Mouse (Mus musculus) embryonic facial prominence, embryonic 14.5 days (tissue): Measurements from ENCODE around the gene Rxra. TPM values are rescaled to one million over a fixed set of nuclear protein-coding genes. Genes with fewer than 3 reads are reported as not detected.

Experiments used
- ATAC-seq: fragments of 200-750 bp; cut with Nextera tagmentation; 2 replicates; pipeline ENCODE4 v1.8.0; 2017; ENCODE audit warnings: low read depth, moderate number of reproducible peaks, moderate TSS enrichment
- DNase-seq: peaks from one replicate; pipeline ENCODE4 v3.0.0-alpha.2; 2015; ENCODE audit warnings: low spot score
- H3K27ac ChIP-seq: fragments of 300-500 bp; sonication (generic); replicated peaks from 2 replicates; pipeline ENCODE4 v1.5.1; 2014; ENCODE audit warnings: low read depth, mild to moderate bottlenecking, low read length, moderate library complexity
- H3K27me3 ChIP-seq: fragments of 300-500 bp; sonication (generic); replicated peaks from 2 replicates; pipeline ENCODE4 v1.6.1; 2014; ENCODE audit warnings: low read length; ENCODE audit not compliant: control insufficient read depth, insufficient read depth
- H3K36me3 ChIP-seq: fragments of 300-500 bp; sonication (generic); 2 replicates; pipeline ENCODE4 v1.6.1; 2014; ENCODE audit warnings: low read length, mixed read lengths; ENCODE audit not compliant: control insufficient read depth, insufficient read depth
- H3K4me1 ChIP-seq: fragments of 300-500 bp; sonication (generic); 2 replicates; pipeline ENCODE4 v1.6.1; 2014; ENCODE audit warnings: antibody characterized with exemption, low read length; ENCODE audit not compliant: control insufficient read depth, insufficient read depth
- H3K4me2 ChIP-seq: fragments of 300-500 bp; sonication (generic); 2 replicates; pipeline ENCODE4 v1.6.1; 2014; ENCODE audit warnings: low read depth, mild to moderate bottlenecking, low read length, moderate library complexity, mixed read lengths
- H3K4me3 ChIP-seq: fragments of 300-500 bp; sonication (generic); 2 replicates; pipeline ENCODE4 v1.5.1; 2014; ENCODE audit warnings: low read depth, mild to moderate bottlenecking, low read length
- H3K9ac ChIP-seq: fragments of 300-500 bp; sonication (generic); 2 replicates; pipeline ENCODE4 v1.6.1; 2014; ENCODE audit warnings: low read depth, mild to moderate bottlenecking, low read length, moderate library complexity, mixed read lengths
- H3K9me3 ChIP-seq: fragments of 300-500 bp; sonication (generic); 2 replicates; pipeline ENCODE4 v1.6.1; 2016; ENCODE audit warnings: low read length; ENCODE audit not compliant: control insufficient read depth
- WGBS: fragments of 180-500 bp; shearing (Covaris S2); extraction: QIAGEN DNeasy Blood & Tissue Kit; methylation state at CpG from one replicate; pipeline ENCODE4 v1.1.7; 2014; 5-methylcytosine and 5-hydroxymethylcytosine counted together
- polyA plus RNA-seq: library from polyadenylated mRNA; unstranded; fragments of >200 nt; fragmentation: Nextera tagmentation; extraction: Ambion mirVana; gene quantifications from 2 replicates; pipeline ENCODE4 v1.2.1, GENCODE M21; 2014

Rxra gene
- polyA plus RNA-seq, 1 experiment from 2014 or later, result 11.5 TPM

GRCm38 (mm10) chr2:27639631-27640334 lies 36.5 kb upstream of the Rxra start:
- Histone ChIP-seq H3K27ac (no peak overlapping the region), H3K27me3 (no peaks in the 10 kb centered on the region), H3K9me3 (no peaks in the 10 kb centered on the region), H3K4me3 (no peak overlapping the region), H3K4me1 (peaks cover 7% of the 10 kb centered on the region), H3K9ac (no peak overlapping the region), H3K36me3 (no peaks in the 10 kb centered on the region), H3K4me2 (no peak overlapping the region)
- WGBS, result 86% methylated on average over 5 of the region's 5 CpGs
- no peak for ATAC-seq
- no peak for DNase-seq

GRCm38 (mm10) chr2:27640900-27641479 lies 35.2 kb upstream of the Rxra start:
- Histone ChIP-seq H3K27ac (0 out of 2 replicates have a peak overlapping the region, but pooled peaks have one; percentile 2), H3K9ac (no peak overlapping the region), H3K4me1 (peaks cover 10% of the 10 kb centered on the region), H3K4me2 (no peak overlapping the region), H3K4me3 (no peak overlapping the region), H3K9me3 (no peaks in the 10 kb centered on the region), H3K27me3 (no peaks in the 10 kb centered on the region), H3K36me3 (no peaks in the 10 kb centered on the region)
- DNase-seq (no peak), ATAC-seq (no peak)
- WGBS, result 47% methylated on average over 3 of the region's 3 CpGs

- H3K9me3 ChIP-seq, result no peaks in the 10 kb centered on the region
- no peaks in the 10 kb centered on the region for H3K27me3 ChIP-seq
- no peak overlapping the region for H3K4me2 ChIP-seq
- no peak overlapping the region; the same call in 1 of the 2 replicates for H3K27ac ChIP-seq
- H3K36me3 ChIP-seq, result no peaks in the 10 kb centered on the region
- H3K4me3 ChIP-seq, result no peak overlapping the region
- H3K4me1 ChIP-seq, result peaks cover 10% of the 10 kb centered on the region
- no peak for ATAC-seq
- no peak overlapping the region for H3K9ac ChIP-seq
- DNase-seq, result peak; percentile 50
- WGBS, result 16% methylated on average over 5 of the region's 5 CpGs
These were observed 31.6 kb upstream of the Rxra start for GRCm38 (mm10) chr2:27644547-27645120.

GRCm38 (mm10) chr2:27645471-27645870 lies 30.8 kb upstream of the Rxra start:
- ATAC-seq, result no peak
- no peaks in the 10 kb centered on the region for H3K27me3 ChIP-seq
- H3K27ac ChIP-seq, result no peak overlapping the region
- no peak overlapping the region for H3K4me2 ChIP-seq
- peaks cover 19% of the 10 kb centered on the region for H3K4me1 ChIP-seq
- H3K9ac ChIP-seq, result no peak overlapping the region
- no peak for DNase-seq
- H3K9me3 ChIP-seq, result no peaks in the 10 kb centered on the region
- no peaks in the 10 kb centered on the region for H3K36me3 ChIP-seq
- no peak overlapping the region for H3K4me3 ChIP-seq
- WGBS, result 41% methylated on average over 3 of the region's 3 CpGs

- H3K27me3 ChIP-seq, result no peaks in the 10 kb centered on the region
- H3K4me2 ChIP-seq, result no peak overlapping the region
- no peaks in the 10 kb centered on the region for H3K9me3 ChIP-seq
- H3K4me1 ChIP-seq, result peaks cover 13% of the 10 kb centered on the region
- no peak overlapping the region for H3K4me3 ChIP-seq
- ATAC-seq (peak; percentile 89), DNase-seq (peak; percentile 80)
- H3K36me3 ChIP-seq, result no peaks in the 10 kb centered on the region
- 18% methylated on average over 8 of the region's 8 CpGs for WGBS
- H3K9ac ChIP-seq, result 0 out of 2 replicates have a peak overlapping the region, but pooled peaks have one; percentile 15
- peak overlapping the region; percentile 68 for H3K27ac ChIP-seq
These were observed 26.2 kb upstream of the Rxra start for GRCm38 (mm10) chr2:27649862-27650661.

GRCm38 (mm10) chr2:27650991-27651390 lies 25.2 kb upstream of the Rxra start:
- Histone ChIP-seq H3K36me3 (no peaks in the 10 kb centered on the region), H3K4me2 (no peak overlapping the region), H3K27me3 (no peaks in the 10 kb centered on the region), H3K9me3 (no peaks in the 10 kb centered on the region), H3K27ac (peak overlapping the region; percentile 68; the same call in 1 of the 2 replicates), H3K4me3 (no peak overlapping the region), H3K9ac (no peak overlapping the region), H3K4me1 (peaks cover 12% of the 10 kb centered on the region)
- ATAC-seq (no peak), DNase-seq (no peak)

- H3K4me2 ChIP-seq, result no peak overlapping the region
- DNase-seq, result no peak
These were observed 22.7 kb upstream of the Rxra start for GRCm38 (mm10) chr2:27653496-27654030.

More at GRCm38 (mm10) chr2:27653496-27654030, 22.7 kb upstream of the Rxra start:
- 58% methylated on average over 3 of the region's 5 CpGs for WGBS
- H3K36me3 ChIP-seq, result no peaks in the 10 kb centered on the region
- H3K27ac ChIP-seq, result no peak overlapping the region
- H3K9ac ChIP-seq, result no peak overlapping the region
- no peaks in the 10 kb centered on the region for H3K9me3 ChIP-seq
- no peak for ATAC-seq
- peaks cover 12% of the 10 kb centered on the region for H3K4me1 ChIP-seq
- no peaks in the 10 kb centered on the region for H3K27me3 ChIP-seq
- no peak overlapping the region for H3K4me3 ChIP-seq
